Mouse (Mus musculus) left cerebral cortex, postnatal 36 days (tissue): ENCODE measurements at regions not wholly inside any gene's neighbourhood (a gene's known extent, or its start where the extent isn't known, plus 50 kb on each side); places are given as distances from the start of the nearest gene placed in this dataset.

Source experiments
- DNase-seq, 2 experiments: peaks; one replicate each; pipeline ENCODE4 v3.0.0; 2021 to 2022; ENCODE audit warnings: low spot score in 2 of 2, mixed read lengths in 1 of 2
- intact Hi-C: fragments of 180-260 bp; cut with DNase I; formaldehyde crosslinking; loops from one replicate; pipeline ENCODE4 v1.15.1; 2025

DNA sequence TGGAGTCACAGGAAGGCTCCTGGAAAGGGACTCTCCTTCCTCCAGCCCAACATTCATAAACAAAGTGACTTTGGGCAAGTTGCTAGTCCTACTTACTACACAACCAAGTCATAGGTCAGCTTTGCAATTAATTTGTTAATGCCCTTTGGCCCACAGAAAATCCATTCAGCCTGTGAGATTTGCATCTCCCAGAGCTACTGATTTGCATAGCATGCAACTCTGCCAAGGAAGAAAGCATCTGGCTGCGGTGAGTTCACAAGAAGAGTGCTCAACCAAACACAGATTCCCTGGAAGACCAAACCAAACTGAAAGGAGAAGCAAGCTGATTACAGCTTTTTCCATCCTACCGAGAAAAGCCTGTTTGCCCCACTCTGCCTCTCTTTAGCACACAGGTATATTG, 901.9 kb downstream of the Diaph3 start:
- no peak for DNase-seq
- intact Hi-C loops, result no loop called here

DNA sequence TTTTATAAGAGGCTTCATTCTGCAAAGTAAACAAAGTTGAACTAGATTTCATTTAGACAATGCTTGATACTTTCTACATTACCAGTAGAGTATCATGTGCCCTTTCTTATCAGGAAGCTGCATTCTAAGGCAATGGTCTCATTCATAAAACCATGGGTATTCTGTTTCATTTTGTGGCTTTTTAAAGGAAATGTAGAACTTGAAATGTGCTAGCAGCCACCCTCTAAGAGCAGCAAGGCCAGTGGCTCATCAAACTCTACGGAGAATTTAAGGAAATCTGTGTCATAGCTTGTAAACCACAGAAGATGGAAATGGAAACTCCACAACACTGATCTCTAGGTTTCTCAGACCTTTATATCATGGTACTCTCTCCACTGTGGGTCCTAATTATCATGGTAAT, 907.7 kb downstream of the Diaph3 start:
- intact Hi-C loops, result no loop called here
- DNase-seq, result no peak

- intact Hi-C loops, result no loop called here
- DNase-seq, result no peak
Observed at GRCm38 (mm10) chr14:86230609-86231008, 910.4 kb downstream of the Diaph3 start.

GRCm38 (mm10) chr14:86229755-86230154, 911.3 kb downstream of the Diaph3 start:
- no peak for DNase-seq
- intact Hi-C loops, result no loop called here

GRCm38 (mm10) chr14:86215711-86216110, 925.3 kb downstream of the Diaph3 start:
- no peak for DNase-seq

DNA sequence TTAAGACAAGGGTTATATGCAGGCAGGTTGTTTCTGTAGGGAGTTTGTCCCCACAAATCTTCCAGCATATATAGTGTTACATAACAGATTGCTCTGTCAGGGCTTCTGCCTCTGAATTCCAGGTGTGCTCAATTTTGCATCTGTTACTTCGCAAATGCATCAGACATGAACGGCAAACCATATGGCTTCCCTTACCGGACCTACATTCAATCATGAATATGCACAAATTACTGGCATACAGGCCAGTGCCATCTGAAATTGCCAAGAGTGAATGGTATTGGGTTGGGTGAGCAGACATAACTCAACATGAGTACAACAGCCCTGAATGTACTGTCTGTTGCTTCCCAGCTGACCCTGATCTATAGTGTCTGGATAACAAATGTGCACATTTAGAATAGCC, 929.4 kb downstream of the Diaph3 start:
- intact Hi-C loops, result no loop called here
- DNase-seq, result no peak

More at GRCm38 (mm10) chr14:86215711-86216110, 925.3 kb downstream of the Diaph3 start:
- intact Hi-C loops, result no loop called here

GRCm38 (mm10) chr14:86204582-86204981, 936.5 kb downstream of the Diaph3 start:
- no peak for DNase-seq
- intact Hi-C loops, result no loop called here

DNA sequence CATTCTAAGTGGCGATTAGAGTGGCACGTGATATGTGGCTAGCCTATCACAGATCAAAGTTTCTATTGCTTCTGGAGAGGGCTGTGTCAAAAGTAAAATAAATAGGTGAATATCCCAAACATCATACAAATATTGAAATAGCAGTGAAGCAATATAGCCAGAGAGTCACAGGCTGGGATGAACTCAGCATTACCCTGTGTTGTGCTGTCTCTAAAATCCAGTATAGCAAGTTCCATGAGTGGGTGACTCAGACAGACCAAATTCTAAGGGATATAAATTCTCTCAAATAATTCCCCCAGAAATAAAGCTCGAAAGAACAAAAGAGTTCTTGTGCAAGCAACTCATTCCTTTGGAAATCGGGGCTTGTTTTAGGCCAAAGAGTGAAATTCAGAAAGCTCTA, 943.2 kb downstream of the Diaph3 start:
- intact Hi-C loops, result no loop called here

GRCm38 (mm10) chr14:86184663-86185381, 956.2 kb downstream of the Diaph3 start:
- no peak for DNase-seq
- intact Hi-C loops, result no loop called here

More for the DNA sequence above, 943.2 kb downstream of the Diaph3 start:
- DNase-seq, result no peak

- intact Hi-C loops, result no loop called here
- DNase-seq, result no peak
Observed at GRCm38 (mm10) chr14:86178517-86178916, 962.5 kb downstream of the Diaph3 start.

GRCm38 (mm10) chr14:86171118-86171517, 969.9 kb downstream of the Diaph3 start:
- DNase-seq, result no peak
- intact Hi-C loops, result no loop called here

- peak; percentile 81 to 87 for DNase-seq
- intact Hi-C loops, result loop anchor here (5.0 kb wide), 1 partner anchor 222 kb away; no protein-coding TSS in a partner anchor
Observed at GRCm38 (mm10) chr14:86159151-86159550, 981.9 kb downstream of the Diaph3 start.

- DNase-seq, result no peak
- intact Hi-C loops, result loop anchor here (5.0 kb wide), 1 partner anchor 217 kb away; no protein-coding TSS in a partner anchor
Observed at GRCm38 (mm10) chr14:86154688-86155087, 986.3 kb downstream of the Diaph3 start.

DNA sequence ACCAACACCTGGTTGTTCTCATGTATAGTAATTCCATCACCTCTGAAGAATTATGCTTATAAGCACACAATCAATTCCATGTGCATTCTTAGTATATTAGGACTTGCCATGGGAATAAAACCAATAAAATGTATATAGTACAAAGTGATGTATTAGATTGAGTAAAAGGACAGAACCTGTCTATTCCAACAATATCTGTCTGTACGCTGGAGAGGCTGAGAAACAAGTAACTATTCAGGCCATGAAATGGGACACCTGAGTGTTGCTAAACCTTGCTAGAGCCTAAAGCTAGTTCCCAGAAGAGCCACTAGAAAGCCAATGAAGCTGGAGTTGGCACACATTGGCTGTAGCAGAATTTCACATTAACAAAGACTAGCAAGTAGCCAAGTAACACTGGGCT, 989.8 kb downstream of the Diaph3 start:
- intact Hi-C loops, result no loop called here
- no peak for DNase-seq

GRCm38 (mm10) chr14:86150329-86150866, 990.6 kb downstream of the Diaph3 start:
- no peak for DNase-seq
- intact Hi-C loops, result no loop called here

DNA sequence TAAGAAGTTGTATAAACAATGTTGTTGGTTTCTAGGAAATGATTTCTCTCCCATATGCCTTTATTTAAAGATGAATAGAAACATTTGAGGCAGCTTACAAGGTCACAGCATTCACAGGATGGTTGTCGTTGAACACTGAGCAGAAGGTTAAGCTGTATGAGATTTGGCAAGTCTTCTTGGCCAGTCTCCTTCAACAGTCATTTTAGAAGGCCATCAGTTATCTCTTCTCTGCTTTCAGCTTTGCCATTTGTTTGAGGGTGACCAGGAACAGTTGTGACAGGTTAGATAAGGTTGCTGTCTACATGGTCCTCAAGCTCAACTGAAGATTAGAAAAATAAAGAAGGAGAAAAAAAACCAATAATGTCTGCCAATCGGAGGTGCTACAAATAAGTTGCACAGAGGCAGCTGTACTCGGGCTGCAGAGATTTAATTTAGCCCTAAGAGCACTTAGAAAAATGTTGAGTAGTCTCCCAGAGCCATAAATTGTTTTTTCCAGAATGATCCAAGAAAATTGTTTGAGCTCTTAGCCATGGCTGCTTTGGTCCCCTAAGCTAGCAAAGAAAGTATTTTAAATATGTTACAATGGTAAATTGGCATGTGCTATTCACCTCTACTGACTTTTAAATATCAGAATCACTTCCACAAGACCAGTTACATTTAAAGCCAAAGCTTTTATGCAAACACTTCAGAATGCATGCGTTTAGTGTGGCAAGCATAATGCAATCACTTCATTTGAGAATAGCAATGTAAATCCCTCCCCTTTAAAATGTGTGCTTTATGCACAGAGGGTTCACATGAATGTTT, 1025.6 kb downstream of the Diaph3 start:
- intact Hi-C loops, result no loop called here
- no peak for DNase-seq

DNA sequence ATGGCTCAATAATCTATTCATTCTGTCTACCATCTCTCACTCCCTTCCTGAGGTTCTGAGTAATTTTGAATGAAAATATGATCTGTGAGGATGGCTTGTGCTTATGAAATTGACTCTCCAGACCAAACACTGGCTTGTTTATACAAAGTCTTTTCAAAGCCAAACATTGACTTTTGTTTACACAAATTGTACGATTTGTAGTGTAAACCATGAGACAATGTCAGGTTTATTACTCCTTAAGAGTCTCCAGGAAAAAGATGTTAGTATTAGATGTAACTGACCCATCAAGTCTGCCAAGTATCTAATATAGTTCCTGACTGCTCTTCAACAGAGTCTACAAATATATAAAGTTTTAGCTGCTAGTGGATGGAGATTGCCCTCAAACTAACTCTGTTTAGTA, 1039.5 kb downstream of the Diaph3 start:
- intact Hi-C loops, result no loop called here

GRCm38 (mm10) chr14:86070313-86071100, 1070.5 kb downstream of the Diaph3 start:
- no peak for DNase-seq
- intact Hi-C loops, result no loop called here

More for the DNA sequence above, 1039.5 kb downstream of the Diaph3 start:
- no peak for DNase-seq

DNA sequence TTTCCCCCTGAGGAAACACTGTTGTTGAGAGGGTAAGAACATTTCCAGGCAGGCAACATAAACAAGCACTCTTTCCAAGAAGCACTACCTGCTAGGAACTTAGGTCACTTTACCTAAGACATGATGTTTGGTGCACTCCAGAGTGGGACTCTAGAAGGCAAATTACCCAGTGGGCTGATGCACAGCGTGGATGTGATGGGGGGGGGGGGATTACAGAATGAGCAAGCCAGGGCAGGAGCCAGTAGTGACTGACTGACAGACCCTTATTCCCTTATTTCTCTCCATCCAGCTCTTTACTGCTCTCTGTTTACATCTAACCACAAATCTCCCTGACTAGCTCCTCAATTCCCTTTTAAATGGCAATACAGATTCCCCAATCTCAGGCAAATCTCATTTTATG, 1071.7 kb downstream of the Diaph3 start:
- DNase-seq, result no peak
- intact Hi-C loops, result no loop called here

DNA sequence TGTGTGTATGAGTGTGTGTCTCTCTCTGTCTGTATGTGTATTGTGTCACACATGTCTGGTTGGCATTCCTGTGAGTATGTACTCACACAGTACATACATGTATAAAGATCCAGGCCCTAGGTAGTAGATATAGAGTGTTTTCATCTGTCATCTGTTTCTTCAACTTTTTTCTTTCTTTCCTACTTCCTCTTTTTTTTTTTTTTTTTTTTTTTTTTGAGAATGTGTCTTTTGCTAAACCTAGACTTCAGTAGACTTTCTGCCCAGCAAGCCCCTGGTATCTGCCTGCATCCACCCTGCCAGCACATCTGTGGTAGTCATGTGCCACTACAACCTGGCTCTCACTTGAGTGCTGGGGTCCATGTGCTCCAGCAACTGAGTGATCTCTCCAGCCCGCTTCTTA, 1073.3 kb downstream of the Diaph3 start:
- intact Hi-C loops, result no loop called here
- no peak for DNase-seq
